Mouse (Mus musculus) left cerebral cortex, adult 2 months (tissue): ENCODE measurements around the gene Cmtm6. TPM values are rescaled to one million over a fixed set of nuclear protein-coding genes. Genes with fewer than 3 reads are reported as not detected.
A peak's percentile ranks its signal among the peaks of the same experiment; 100 is the strongest.

Source experiments
- DNase-seq, 2 experiments: peaks; one replicate each; pipeline ENCODE4 v3.0.0; 2021 to 2022; ENCODE audit warnings: low spot score in 2 of 2, mixed read lengths in 1 of 2; ENCODE audit errors: extremely low spot score in 1 of 2
- H3K27ac ChIP-seq: fragments of 200-600 bp; 2 replicates; pipeline ENCODE4 v1.8.1; 2022
- H3K4me3 ChIP-seq: fragments of 200-600 bp; 2 replicates; pipeline ENCODE4 v1.8.1; 2022
- CTCF ChIP-seq: fragments of 200-600 bp; IDR thresholded peaks from 2 replicates; pipeline ENCODE4 v1.8.1; 2022; ENCODE audit warnings: antibody characterized with exemption, mild to moderate bottlenecking, moderate library complexity
- intact Hi-C: fragments of 180-260 bp; cut with DNase I; formaldehyde crosslinking; loops from one replicate; pipeline ENCODE4 v1.15.1; 2025
- total RNA-seq, 2 experiments: library from RNA; stranded (reverse); gene quantifications; 2 replicates each; pipeline ENCODE4 v1.2.3; 2021

The Cmtm6 gene
- total RNA-seq, 2 experiments from 2014 or later: 19.8 to 22.4 TPM

- intact Hi-C loops: no loop called here
- H3K4me3 ChIP-seq: no peak overlapping the region
- no peak for DNase-seq
- no peak for TF ChIP-seq CTCF
- no peak overlapping the region for H3K27ac ChIP-seq
Measured at GRCm38 (mm10) chr9:114777178-114778046, 46.5 kb downstream of the Cmtm6 start.

- H3K27ac ChIP-seq: no peak overlapping the region
- intact Hi-C loops: no loop called here
- H3K4me3 ChIP-seq: no peak overlapping the region
- TF ChIP-seq CTCF: no peak
- DNase-seq: no peak
Measured at GRCm38 (mm10) chr9:114778047-114778390, 47.1 kb downstream of the Cmtm6 start.

DNA sequence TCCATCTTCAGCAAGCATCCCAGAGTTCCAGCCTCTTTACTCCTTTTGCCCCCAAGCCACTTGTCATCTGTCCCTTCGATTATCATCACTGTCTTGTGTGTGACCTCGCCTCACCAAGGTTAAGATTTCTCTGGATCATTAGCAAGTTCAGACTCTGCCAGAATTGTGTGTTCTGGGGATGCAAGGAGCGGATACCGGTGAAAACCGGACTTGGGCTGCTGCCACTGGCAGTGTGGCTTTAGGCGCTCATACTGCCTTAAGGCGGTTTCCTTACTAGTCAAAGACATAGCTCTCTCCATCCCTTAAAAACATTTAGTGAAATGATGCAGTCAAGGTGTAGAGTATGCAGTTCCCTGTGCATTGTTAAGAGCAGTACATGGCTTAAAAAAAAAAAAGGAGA, 48.0 kb downstream of the Cmtm6 start:
- no peak overlapping the region for H3K27ac ChIP-seq
- no peak overlapping the region for H3K4me3 ChIP-seq
- TF ChIP-seq CTCF: no peak
- intact Hi-C loops: no loop called here
- DNase-seq: no peak

GRCm38 (mm10) chr9:114779984-114780745, 49.2 kb downstream of the Cmtm6 start:
- Histone ChIP-seq H3K4me3 (no peak overlapping the region), H3K27ac (no peak overlapping the region)
- TF ChIP-seq CTCF: no peak
- DNase-seq: no peak
- intact Hi-C loops: no loop called here

DNA sequence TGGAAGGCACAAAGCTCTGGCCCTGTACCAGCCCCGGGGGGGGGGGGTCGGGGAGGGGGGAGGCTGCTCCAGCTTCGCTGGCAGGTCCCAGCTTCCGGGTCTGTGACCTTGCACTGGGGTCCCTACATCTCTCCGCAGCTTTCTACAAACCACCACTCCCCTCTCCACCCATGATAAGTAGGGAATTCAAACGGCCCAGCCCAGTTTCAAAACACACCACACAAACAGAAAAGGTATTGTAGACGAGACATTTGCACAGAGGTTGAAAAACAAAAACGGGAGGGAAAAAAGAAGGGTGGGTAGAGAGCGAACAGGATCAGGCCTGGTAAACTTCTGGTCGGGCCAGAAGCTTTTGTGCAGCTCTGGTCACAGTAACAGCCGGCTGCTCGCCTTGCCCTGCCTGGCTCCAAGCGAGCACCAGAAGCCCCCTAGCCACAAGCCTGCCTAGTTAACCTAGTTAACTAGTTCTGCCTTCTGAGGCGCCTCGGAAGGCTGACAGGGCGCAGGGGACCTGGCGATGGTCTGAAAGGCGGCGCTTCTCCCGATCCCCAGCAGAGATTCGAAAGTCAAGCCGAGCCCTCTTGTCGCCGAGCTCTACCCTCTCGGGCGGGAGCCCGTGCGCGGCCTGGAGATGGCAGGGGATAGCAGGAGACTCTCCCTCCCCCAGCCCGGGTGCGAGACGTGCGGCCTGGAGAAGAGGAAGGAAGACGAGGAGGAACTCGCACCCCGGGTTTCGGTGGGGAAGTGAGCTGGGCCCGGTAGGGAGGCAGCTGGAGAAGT, 50.0 kb downstream of the Cmtm6 start:
- no peak for TF ChIP-seq CTCF
- intact Hi-C loops: no loop called here
- Histone ChIP-seq H3K27ac (peak overlapping the region; percentile 32; the same call in 1 of the 2 replicates), H3K4me3 (peak overlapping the region; percentile 42)
- peak; percentile 18 to 29 for DNase-seq

GRCm38 (mm10) chr9:114781526-114782212, 50.8 kb downstream of the Cmtm6 start, which contains the start of gene Cmtm7:
Gene Cmtm7 (minus strand): TSS chr9:114781856.
- peak; percentile 14 to 21 for DNase-seq
- H3K4me3 ChIP-seq: peak within 1 kb of the TSS; percentile 42
- H3K27ac ChIP-seq: peak within 1 kb of the TSS; percentile 32; the same call in 1 of the 2 replicates
- no peak for TF ChIP-seq CTCF
- intact Hi-C loops: no loop called here

DNA sequence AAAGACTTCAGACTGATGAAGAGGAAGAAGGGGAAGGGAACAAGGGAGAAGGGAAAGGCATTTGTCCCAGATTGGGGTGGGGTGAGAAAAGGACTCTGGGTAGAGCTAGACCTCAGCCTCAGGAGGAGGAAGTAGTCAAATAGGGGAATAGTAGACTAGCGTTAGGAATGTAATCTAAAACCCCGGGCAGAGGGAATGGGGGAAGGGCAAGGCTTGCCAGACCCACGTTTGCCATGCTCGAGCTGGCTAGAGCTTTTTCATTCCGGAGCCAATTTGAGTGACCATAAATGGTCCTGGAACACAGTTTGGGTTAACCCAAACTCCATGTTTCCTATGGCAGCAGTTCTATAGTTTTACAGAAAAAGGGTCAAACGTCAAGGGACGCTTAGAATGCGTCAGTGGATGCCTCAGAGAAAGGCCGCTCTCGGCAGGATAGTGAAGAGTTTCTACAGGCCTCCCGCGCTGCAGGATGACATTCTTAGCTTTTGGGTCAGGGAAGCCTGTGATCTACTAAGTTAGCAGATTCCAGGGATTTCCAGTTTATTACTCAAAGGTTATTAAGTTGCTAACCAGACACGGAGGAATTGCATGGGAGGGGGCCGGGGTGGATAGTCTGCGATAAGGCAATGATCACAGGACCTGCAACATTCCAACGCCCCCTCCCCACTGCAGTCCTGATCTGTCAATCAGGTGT, 54.7 kb downstream of the Cmtm6 start:
- no peak for DNase-seq
- intact Hi-C loops: no loop called here
- TF ChIP-seq CTCF: no peak

DNA sequence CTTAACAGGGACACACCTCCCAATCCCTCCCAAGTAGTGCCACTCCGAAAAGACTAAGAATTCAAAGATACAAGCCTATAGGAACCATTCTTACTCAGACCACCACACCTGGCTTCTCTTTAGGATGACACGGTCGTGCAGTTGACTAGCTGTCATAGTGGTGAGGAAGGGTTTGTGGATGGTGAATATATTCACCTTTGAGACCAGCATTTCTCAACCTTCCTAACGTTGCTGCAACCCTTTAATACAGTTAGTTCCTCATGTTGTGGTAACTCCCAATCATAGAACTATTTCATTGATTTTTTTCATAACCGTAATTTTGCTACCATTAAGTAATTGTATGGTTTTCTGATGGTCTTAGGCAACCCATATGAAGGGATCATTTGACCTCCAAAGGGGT, 56.2 kb downstream of the Cmtm6 start:
- no peak overlapping the region for H3K4me3 ChIP-seq
- TF ChIP-seq CTCF: no peak
- 0 out of 2 replicates have a peak overlapping the region, but pooled peaks have one; percentile 11 for H3K27ac ChIP-seq
- DNase-seq: no peak
- intact Hi-C loops: no loop called here

More for the DNA sequence above, 54.7 kb downstream of the Cmtm6 start:
- Histone ChIP-seq H3K27ac (no peak overlapping the region), H3K4me3 (no peak overlapping the region)

GRCm38 (mm10) chr9:114787716-114788115, 56.8 kb downstream of the Cmtm6 start:
- DNase-seq: no peak
- Histone ChIP-seq H3K27ac (0 out of 2 replicates have a peak overlapping the region, but pooled peaks have one; percentile 11), H3K4me3 (no peak overlapping the region)
- intact Hi-C loops: no loop called here
- TF ChIP-seq CTCF: no peak

GRCm38 (mm10) chr9:114788697-114789096, 57.8 kb downstream of the Cmtm6 start:
- intact Hi-C loops: no loop called here
- Histone ChIP-seq H3K4me3 (no peak overlapping the region), H3K27ac (no peak overlapping the region)
- TF ChIP-seq CTCF: no peak
- DNase-seq: no peak
